Mouse (Mus musculus) cerebellum, adult 2 months (tissue): Measurements from ENCODE around the gene Eif2b5. TPM values are rescaled to one million over a fixed set of nuclear protein-coding genes. Genes with fewer than 3 reads are reported as not detected.
"Not testable (repeated sequence)": the region's sequence is repeated elsewhere in the genome, so short reads cannot be mapped to it uniquely, and the experiment has no call there.

ENCODE experiments used
- DNase-seq, 2 experiments: peaks; one replicate each; pipeline ENCODE4 v3.0.0; 2021
- H3K27ac ChIP-seq: fragments of 200-500 bp; 2 replicates; pipeline ENCODE4 v1.5.1; 2012; ENCODE audit warnings: low read length, control low read depth, inconsistent platforms; ENCODE audit not compliant: insufficient read depth
- H3K27me3 ChIP-seq: fragments of 200-500 bp; 2 replicates; pipeline ENCODE4 v1.6.1; 2012; ENCODE audit warnings: inconsistent platforms, mild to moderate bottlenecking, low read length, moderate library complexity; ENCODE audit not compliant: control insufficient read depth, insufficient read depth
- H3K4me1 ChIP-seq: fragments of 200-500 bp; 2 replicates; pipeline ENCODE4 v1.6.1; 2011; ENCODE audit warnings: low read length; ENCODE audit not compliant: control insufficient read depth, insufficient read depth
- H3K4me3 ChIP-seq: fragments of 200-500 bp; replicated peaks from 2 replicates; pipeline ENCODE3; 2011; ENCODE audit warnings: mild to moderate bottlenecking, low read depth, low read length, control low read depth; ENCODE audit not compliant: insufficient read depth
- CTCF ChIP-seq: fragments of 200-500 bp; IDR thresholded peaks from 2 replicates; pipeline ENCODE4 v1.5.1; 2011; ENCODE audit warnings: low read depth, mild to moderate bottlenecking, control low read depth, low read length, moderate library complexity, borderline replicate concordance; ENCODE audit not compliant: insufficient read depth
- POLR2A ChIP-seq: fragments of 200-500 bp; IDR thresholded peaks from 2 replicates; pipeline ENCODE4 v1.6.1; 2011; ENCODE audit warnings: low read length, control low read depth, borderline replicate concordance; ENCODE audit not compliant: insufficient read depth
- WGBS: fragments of 180-500 bp; shearing (Covaris S2); methylation state at CpG from one replicate; pipeline ENCODE4 v1.1.7; 2018; 5-methylcytosine and 5-hydroxymethylcytosine counted together
- polyA plus RNA-seq: library from polyadenylated mRNA; depleted of rRNA; stranded (reverse); fragments of >200 nt; gene quantifications from 2 replicates; pipeline ENCODE4 v1.2.3, GENCODE M21; 2012

The Eif2b5 gene
- polyA plus RNA-seq, 1 experiment = 53.3 TPM

- TF ChIP-seq CTCF (0 out of 2 replicates have a peak, but pooled peaks have one; percentile 12), POLR2A (no peak)
- Histone ChIP-seq H3K4me3 (no peak overlapping the region), H3K27ac (no peak overlapping the region), H3K27me3 (no peaks in the 10 kb centered on the region), H3K4me1 (no peaks in the 10 kb centered on the region)
- no peak for DNase-seq
- WGBS = 27% methylated on average over 3 of the region's 3 CpGs
Measured at GRCm38 (mm10) chr16:20480115-20480514, 18.5 kb upstream of the Eif2b5 start.

GRCm38 (mm10) chr16:20481746-20482145, 16.9 kb upstream of the Eif2b5 start:
- DNase-seq = no peak
- no peaks in the 10 kb centered on the region for H3K27me3 ChIP-seq
- WGBS = 29% methylated on average over 2 of the region's 2 CpGs
- H3K27ac ChIP-seq = no peak overlapping the region
- TF ChIP-seq CTCF (no peak), POLR2A (no peak)
- H3K4me1 ChIP-seq = no peaks in the 10 kb centered on the region
- no peak overlapping the region for H3K4me3 ChIP-seq

- not testable (repeated sequence) for H3K27me3 ChIP-seq, H3K4me1 ChIP-seq, H3K4me3 ChIP-seq, DNase-seq, H3K27ac ChIP-seq
- 87% methylated on average over 7 of the region's 7 CpGs for WGBS
Measured at GRCm38 (mm10) chr16:20483716-20484115, 14.9 kb upstream of the Eif2b5 start.

- Histone ChIP-seq H3K27ac (no peak overlapping the region), H3K27me3 (no peaks in the 10 kb centered on the region), H3K4me3 (no peak overlapping the region), H3K4me1 (no peaks in the 10 kb centered on the region)
- TF ChIP-seq CTCF = no peak
- no peak for TF ChIP-seq POLR2A
- DNase-seq = no peak
- 39% methylated on average over 4 of the region's 4 CpGs for WGBS
Measured at GRCm38 (mm10) chr16:20485061-20485460, 13.6 kb upstream of the Eif2b5 start.

- no peaks in the 10 kb centered on the region for H3K4me1 ChIP-seq
- 41% methylated on average over 3 of the region's 3 CpGs for WGBS
- TF ChIP-seq CTCF (no peak), POLR2A (no peak)
- no peak overlapping the region for H3K27ac ChIP-seq
- H3K4me3 ChIP-seq = no peak overlapping the region
- no peaks in the 10 kb centered on the region for H3K27me3 ChIP-seq
- DNase-seq = no peak
Measured at GRCm38 (mm10) chr16:20486048-20486447, 12.6 kb upstream of the Eif2b5 start.

- H3K27me3 ChIP-seq = no peaks in the 10 kb centered on the region
- no peak for DNase-seq
- H3K4me1 ChIP-seq = no peaks in the 10 kb centered on the region
- WGBS = 98% methylated on average over 1 of the region's 1 CpGs
- H3K27ac ChIP-seq = no peak overlapping the region
- no peak for TF ChIP-seq POLR2A
- TF ChIP-seq CTCF = no peak
- H3K4me3 ChIP-seq = no peak overlapping the region
Measured at GRCm38 (mm10) chr16:20488151-20488550, 10.5 kb upstream of the Eif2b5 start.

GRCm38 (mm10) chr16:20488751-20489150, 9.9 kb upstream of the Eif2b5 start:
- WGBS = 84% methylated on average over 9 of the region's 9 CpGs
- DNase-seq = not testable (repeated sequence)

GRCm38 (mm10) chr16:20489233-20489632, 9.4 kb upstream of the Eif2b5 start:
- DNase-seq = no peak
- Histone ChIP-seq H3K4me3 (no peak overlapping the region), H3K27ac (no peak overlapping the region), H3K4me1 (no peaks in the 10 kb centered on the region), H3K27me3 (no peaks in the 10 kb centered on the region)
- no peak for TF ChIP-seq CTCF
- TF ChIP-seq POLR2A = no peak
- 72% methylated on average over 2 of the region's 2 CpGs for WGBS

More at GRCm38 (mm10) chr16:20488751-20489150, 9.9 kb upstream of the Eif2b5 start:
- H3K27me3 ChIP-seq, H3K4me3 ChIP-seq, H3K4me1 ChIP-seq, H3K27ac ChIP-seq: not testable (repeated sequence)

GRCm38 (mm10) chr16:20490581-20490980, 8.0 kb upstream of the Eif2b5 start:
- Histone ChIP-seq H3K4me3 (no peak overlapping the region), H3K27ac (no peak overlapping the region), H3K27me3 (no peaks in the 10 kb centered on the region), H3K4me1 (no peaks in the 10 kb centered on the region)
- TF ChIP-seq CTCF = no peak
- no peak for TF ChIP-seq POLR2A
- WGBS = 45% methylated on average over 2 of the region's 2 CpGs
- no peak for DNase-seq
